Mouse (Mus musculus): ENCODE results near the gene Fcgr2b.

DNA sequence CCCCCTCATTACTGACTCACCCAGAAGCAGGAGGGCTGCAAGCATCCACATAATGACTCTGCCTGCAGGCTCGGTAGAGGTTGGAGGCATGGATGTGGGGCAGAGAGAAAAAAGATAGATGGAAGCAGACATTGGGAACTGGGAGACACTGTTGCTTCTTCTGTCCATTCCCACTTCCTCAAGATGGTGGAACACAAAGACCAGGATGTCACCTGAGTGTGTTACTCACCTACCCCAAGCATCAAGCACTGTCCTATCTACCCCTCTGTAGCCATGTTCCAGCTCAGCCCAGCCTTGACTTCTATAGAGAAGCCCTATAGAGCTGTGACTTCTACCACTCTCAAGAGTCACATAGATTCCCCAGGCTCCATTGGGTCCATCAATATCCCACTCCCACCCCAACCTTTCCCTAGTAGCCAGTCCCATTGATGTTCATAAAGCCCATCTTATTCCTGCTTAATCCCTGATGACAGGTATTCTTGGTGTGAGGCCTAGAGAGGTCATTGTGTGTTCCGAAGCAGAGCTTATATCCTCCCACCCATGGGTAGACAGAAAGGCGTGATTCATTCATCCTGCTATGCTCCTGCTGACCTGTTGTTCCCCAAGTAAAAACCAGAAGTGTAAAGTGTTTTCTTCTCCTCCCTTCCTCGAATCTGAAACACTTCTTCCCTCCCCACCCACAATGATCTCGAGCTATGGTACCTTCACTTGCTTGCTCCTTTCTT is 63.3 kb downstream of the Fcgr2b start, which contains the start of gene Fcrlb:
- TF ChIP-seq CTCF (IDR thresholded peaks at IDR 0.05; ENCODE audit: insufficient read depth, low read length): no peak
- TF ChIP-seq POLR2A (IDR thresholded peaks at IDR 0.05; ENCODE audit: borderline replicate concordance, extremely low read depth, low read depth, low read length): no peak
